Mouse (Mus musculus) cerebellum, adult 2 months (tissue): ENCODE measurements around the gene Zfp385a.

Source experiments
- CTCF ChIP-seq: fragments of 200-500 bp; IDR thresholded peaks from 2 replicates; pipeline ENCODE4 v1.5.1; 2011; ENCODE audit warnings: low read depth, mild to moderate bottlenecking, control low read depth, low read length, moderate library complexity, borderline replicate concordance; ENCODE audit not compliant: insufficient read depth
- POLR2A ChIP-seq: fragments of 200-500 bp; IDR thresholded peaks from 2 replicates; pipeline ENCODE4 v1.6.1; 2011; ENCODE audit warnings: low read length, control low read depth, borderline replicate concordance; ENCODE audit not compliant: insufficient read depth

DNA sequence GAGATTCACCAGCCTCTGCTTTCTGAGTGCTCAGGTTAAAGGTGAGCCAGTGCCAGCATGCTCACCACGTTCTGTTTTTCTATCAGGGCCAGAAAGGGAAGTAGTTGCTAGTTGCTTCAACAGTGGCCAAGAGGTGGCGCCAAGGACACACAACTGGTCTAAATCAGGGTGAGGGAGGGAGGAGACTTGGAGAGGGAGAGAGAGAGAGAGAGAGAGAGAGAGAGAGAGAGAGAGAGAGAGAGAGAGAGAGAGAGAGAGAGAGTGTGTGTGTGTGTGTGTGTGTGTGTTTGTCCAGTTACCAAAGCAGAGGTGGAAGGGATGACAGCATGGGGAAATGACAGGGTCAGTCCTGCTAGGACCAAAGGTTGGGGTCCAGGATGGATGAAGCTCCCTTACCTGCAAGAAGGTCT lies 7.4 kb upstream of the Zfp385a start:
- TF ChIP-seq POLR2A (no peak), CTCF (peak; percentile 76)
